20 mouse cellular contexts compared by ENCODE assay signal in the genomic region with DNA sequence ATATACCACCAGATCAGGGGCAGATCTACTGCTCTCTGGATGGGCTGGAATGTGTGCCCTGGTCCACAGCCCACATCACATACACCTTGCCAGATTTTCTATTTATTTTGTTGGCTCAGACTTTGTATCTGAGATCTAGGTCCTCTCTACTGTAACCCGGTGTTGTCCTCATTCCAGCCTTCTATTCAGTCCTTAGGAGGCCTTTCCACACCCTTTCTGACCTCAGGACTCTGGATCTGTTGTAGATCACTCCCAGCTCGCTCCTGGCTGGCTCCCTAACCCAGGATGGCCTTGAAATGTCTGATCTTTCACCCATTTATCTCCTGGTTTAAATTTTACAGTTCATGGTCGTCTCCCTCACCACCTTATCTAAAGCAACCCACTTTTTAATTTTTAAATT. TPM values are rescaled to one million over a fixed set of nuclear protein-coding genes. Genes with fewer than 3 reads are reported as not detected.
"Had no signal": no experiment of that assay in that cellular context is flagged by ENCODE, and none has a peak within 500 bp of the region (broad histone marks: within the 10 kb centered on the region; RNA-seq: fewer than 3 reads in every experiment).

No protein-coding gene starts in this region.

- H3K27me3 ChIP-seq: hindbrain, embryonic 13.5 days; limb, embryonic 12.5 days; liver, embryonic 13.5 days; megakaryocyte, embryonic 14.5 days; midbrain, embryonic 15.5 days; neural tube, embryonic 12.5 days had no signal

- H3K27ac ChIP-seq: hindbrain, embryonic 13.5 days; hindbrain, postnatal 0 days; limb, embryonic 12.5 days; liver, embryonic 13.5 days; midbrain, embryonic 15.5 days; neural tube, embryonic 12.5 days had no signal

- H3K36me3 ChIP-seq: limb, embryonic 12.5 days; liver, embryonic 13.5 days; midbrain, embryonic 15.5 days; neural tube, embryonic 12.5 days had no signal

- H3K9ac ChIP-seq: hindbrain, embryonic 13.5 days; limb, embryonic 12.5 days; liver, embryonic 13.5 days; lung, embryonic 14.5 days; midbrain, embryonic 15.5 days; neural tube, embryonic 12.5 days had no signal

- H3K4me3 ChIP-seq: hindbrain, embryonic 13.5 days; limb, embryonic 12.5 days; liver, embryonic 13.5 days; megakaryocyte, embryonic 14.5 days; midbrain, embryonic 15.5 days; neural tube, embryonic 12.5 days had no signal

- H3K4me1 ChIP-seq: neural tube, embryonic 12.5 days had no signal

- ATAC-seq: hindbrain, postnatal 0 days; midbrain, embryonic 15.5 days had no signal

- DNase-seq: liver, embryonic 13.5 days; lung, embryonic 14.5 days; lung, postnatal 10 days; lung, postnatal 4 days; spleen, adult 18-20 months; thymus, adult 18-20 months; thymus, postnatal 25 days had no signal

- H3K9me3 ChIP-seq: hindbrain, embryonic 13.5 days; limb, embryonic 12.5 days; liver, embryonic 13.5 days; megakaryocyte, embryonic 14.5 days; midbrain, embryonic 15.5 days; neural tube, embryonic 12.5 days had no signal

- H3K4me2 ChIP-seq: hindbrain, embryonic 13.5 days; limb, embryonic 12.5 days; liver, embryonic 13.5 days; lung, embryonic 14.5 days; midbrain, embryonic 11.5 days; midbrain, embryonic 15.5 days; neural tube, embryonic 12.5 days had no signal

RNA-seq across cellular contexts. Expression of gene Dhh, which starts 26.3 kb away (rescaled TPM):
- total RNA-seq: monocyte, adult 5-6 weeks had no signal

RNA-seq across cellular contexts. Expression of gene Gm49450, which starts 28.7 kb away (rescaled TPM):
- total RNA-seq: layer of hippocampus, adult 18-20 months; layer of hippocampus, postnatal 10 days; left cerebral cortex, postnatal 36 days had no signal
- polyA plus RNA-seq: hindbrain, embryonic 13.5 days; hindbrain, postnatal 0 days; intestine, embryonic 14.5 days; limb, embryonic 12.5 days; liver, embryonic 13.5 days; lung, embryonic 14.5 days; midbrain, embryonic 11.5 days; midbrain, embryonic 15.5 days; neural tube, embryonic 12.5 days; stomach, embryonic 14.5 days had no signal
